Mouse (Mus musculus) heart, postnatal 25 days (tissue): ENCODE results near the gene 2610021A01Rik. TPM values are rescaled to one million over a fixed set of nuclear protein-coding genes. Genes with fewer than 3 reads are reported as not detected.
"Not testable (repeated sequence)": the region's sequence is repeated elsewhere in the genome, so short reads cannot be mapped to it uniquely, and the experiment has no call there.

Experiments used
- DNase-seq: peaks from one replicate; pipeline ENCODE4 v3.0.0; 2022; ENCODE audit warnings: low spot score
- intact Hi-C: fragments of 180-260 bp; cut with DNase I; formaldehyde crosslinking; loops from one replicate; pipeline ENCODE4 v1.15.1; 2025
- total RNA-seq, 2 experiments: library from RNA; stranded (reverse); gene quantifications; 2 replicates each; pipeline ENCODE4 v1.2.3; 2021

2610021A01Rik gene
- total RNA-seq, result 10 to 100 TPM; 10.2 to 10.8 TPM

DNA sequence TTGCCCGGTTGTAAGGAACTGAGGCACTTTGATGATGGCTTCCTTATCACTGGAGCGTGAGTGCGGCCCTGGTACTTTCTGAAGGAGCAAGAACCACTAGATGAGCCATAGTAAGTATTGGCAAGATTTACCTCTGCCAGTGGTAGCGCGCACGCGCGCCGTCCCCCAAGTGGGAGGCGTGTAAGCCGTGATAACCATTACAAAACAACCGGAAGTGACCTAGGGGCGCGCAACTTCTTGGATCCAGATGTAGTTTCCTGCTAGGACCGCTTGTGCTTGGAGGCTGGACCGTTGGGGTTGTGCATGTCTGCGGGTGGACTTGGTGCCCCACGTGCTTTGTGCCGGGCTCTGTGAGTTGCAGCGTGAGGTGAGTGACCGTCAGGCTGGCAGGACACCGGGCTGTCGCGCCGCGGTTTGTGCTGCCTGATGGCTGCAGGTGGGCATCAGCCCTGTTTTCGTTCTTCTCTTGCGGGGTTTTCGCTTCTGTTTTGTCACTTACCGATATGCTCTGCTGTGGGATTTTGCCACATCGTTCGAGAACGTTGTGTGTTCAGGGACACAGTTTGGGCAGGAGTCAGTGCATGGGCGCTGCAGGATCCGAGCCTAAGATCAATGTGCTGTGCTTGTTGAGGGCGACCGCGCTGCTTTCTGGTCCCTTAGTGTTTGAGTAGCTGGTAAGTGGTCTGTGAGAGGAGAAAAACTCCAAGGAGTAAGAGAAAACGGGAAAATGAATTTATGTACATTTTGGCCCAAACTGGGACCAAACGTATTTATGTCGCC, at the start of gene 2610021A01Rik:
TSS of gene 2610021A01Rik (plus strand) at position 197 of the 780 bp plus-strand sequence.
- intact Hi-C loops, result loop anchor here (5.0 to 10.0 kb wide), 3 partner anchors 33 to 906 kb away; partner anchors contain the start of genes Zfp141 and Zfp788
- peak; percentile 85 for DNase-seq

DNA sequence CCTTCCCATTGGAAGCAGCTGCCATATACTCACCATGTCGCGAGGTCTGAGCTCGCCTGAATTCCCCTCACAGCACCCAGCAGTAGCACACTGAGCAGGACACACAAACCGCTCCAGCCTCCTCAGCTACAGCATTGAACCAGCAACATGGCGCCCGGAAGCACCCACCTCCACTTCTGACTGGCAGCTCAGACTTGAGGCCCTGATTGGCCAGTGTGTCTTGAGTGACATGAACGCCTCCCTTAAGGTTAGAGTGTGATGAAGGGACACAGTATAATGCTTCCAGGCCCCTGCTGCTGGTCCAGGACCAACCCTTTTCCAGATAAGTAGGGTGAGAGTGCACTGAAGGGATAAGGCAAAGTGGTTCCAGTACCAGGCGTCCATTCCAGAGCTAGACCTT, 38.3 kb upstream of the 2610021A01Rik start:
- intact Hi-C loops, result no loop called here
- DNase-seq, result no peak

DNA sequence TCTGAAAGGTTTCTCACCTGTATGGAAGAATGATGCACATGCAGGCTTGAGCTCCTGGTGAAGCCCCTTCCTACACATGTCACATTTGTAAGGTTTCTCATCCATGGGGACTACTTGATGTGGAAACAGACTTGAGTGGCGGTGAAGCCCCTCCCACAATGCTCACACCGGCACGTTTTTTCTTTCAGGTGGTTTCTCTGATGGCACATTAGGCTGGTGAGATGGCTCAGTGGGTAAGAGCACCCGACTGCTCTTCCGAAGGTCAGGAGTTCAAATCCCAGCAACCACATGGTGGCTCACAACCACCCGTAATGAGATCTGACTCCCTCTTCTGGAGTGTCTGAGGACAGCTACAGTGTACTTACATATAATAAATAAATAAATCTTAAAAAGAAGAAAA, 25.5 kb upstream of the 2610021A01Rik start, which contains the start of gene Gm6871:
TSS of gene Gm6871 (minus strand) at position 101 of the 400 bp plus-strand sequence.
- intact Hi-C loops, DNase-seq: not testable (repeated sequence)

DNA sequence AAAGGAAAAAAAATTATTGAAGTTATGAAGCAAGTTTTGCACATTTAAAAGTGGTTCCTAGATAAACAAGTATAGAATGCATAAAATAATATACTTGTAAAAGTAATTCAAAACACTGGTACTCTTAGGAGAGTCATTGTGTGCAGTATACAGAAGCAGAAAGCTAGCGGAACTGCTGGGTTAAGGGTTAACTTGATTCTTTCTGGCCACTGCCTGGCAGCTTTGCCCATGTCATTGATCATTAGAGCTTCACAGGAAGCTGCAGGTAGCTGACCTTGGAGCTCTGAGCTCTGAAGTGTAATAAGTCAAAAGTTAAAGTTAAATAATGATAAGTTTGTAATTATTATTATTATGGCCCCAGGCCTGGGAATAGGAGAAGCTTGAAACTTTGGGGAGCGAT, 21.1 kb upstream of the 2610021A01Rik start:
- no peak for DNase-seq
- intact Hi-C loops, result no loop called here

DNA sequence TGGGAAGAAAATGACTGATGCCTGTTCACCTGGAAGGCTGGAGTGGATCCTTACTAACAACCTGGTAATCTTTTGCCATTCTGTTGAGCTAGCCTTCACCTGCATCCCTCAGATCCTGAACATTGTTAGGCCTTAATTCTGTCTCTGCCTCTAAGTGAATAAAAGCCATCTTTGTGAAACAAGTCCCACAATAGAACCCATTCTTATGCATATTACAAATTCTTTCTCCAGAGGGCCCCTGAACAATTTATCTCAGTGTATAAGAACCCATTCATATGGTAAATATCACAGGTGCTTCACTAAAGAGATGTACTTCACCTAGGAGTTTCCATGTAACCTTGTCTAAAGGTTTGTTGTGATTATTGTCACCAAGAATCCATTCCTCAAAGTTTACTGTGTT, 17.0 kb upstream of the 2610021A01Rik start:
- DNase-seq, result no peak
- intact Hi-C loops, result no loop called here

DNA sequence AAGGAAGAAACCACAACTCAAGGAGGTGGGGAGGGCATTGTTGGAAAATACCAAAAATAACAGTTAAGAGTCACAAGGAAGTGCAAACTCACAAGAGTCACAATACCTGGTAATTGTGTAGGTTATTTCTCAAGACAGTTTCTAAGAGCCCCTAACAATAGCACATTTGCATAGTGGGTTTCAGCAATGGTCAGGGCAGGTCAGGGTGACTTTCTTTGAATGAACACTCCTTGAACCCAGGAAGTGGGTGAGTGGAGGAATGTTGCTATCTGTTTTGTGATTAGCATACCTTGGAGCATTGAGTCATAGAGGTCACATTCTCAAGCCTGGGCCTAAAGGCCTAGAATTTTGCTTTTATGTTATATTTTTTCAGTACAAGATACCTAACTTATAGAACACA, 11.2 kb upstream of the 2610021A01Rik start:
- intact Hi-C loops, DNase-seq: not testable (repeated sequence)

DNA sequence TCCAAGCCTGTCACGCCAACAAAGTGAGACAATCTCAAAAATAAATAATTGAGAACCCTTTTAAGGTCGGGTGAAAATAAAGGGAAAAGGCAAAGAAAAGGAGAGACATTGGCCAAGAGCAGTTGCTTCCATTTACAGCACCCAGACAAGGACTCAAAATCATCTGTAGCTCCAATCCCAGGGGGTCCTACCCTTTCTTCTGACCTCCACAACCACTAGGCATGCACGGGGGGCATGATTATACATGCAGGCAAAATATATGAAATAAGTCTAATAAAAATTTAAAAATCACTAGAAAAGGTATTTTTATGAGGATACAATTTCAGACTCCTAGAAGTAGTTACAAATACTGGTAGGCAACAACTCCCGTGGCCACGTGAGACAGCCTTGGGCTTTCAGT, 415 bp upstream of the 2610021A01Rik start:
- no peak for DNase-seq
- intact Hi-C loops, result loop anchor here (5.0 to 10.0 kb wide), 3 partner anchors 34 to 906 kb away; partner anchors contain the start of genes Zfp141 and Zfp788

DNA sequence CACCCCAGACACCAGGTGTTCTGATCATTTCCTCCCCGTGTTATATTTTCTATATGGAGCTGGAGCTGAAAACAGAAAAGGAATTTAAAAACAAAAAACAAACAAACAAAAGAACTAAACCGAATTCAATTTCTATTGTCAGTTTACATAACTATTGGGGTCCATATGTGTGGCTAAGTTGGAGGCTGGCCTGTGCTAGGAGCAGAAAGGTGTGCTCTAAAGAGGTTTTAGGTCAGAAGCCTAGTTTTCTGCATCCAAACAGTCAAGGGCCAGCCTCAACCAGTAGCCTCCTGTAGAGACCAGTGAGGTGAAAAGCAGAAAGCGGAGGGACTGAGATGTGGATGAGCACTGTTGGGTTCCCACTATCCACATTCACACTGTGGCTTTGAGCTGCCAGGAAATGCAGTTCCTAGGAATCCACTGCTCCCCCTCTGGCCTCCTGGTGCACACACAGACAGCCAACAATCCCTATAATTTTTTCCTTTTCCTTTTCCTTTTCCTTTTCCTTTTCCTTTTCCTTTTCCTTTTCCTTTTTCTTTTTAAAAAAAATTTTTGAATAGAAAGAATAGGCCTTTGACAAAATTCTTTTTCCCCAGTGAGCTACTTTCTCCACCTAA, 1.0 kb downstream of the 2610021A01Rik start:
- intact Hi-C loops, result loop anchor here (5.0 to 10.0 kb wide), 3 partner anchors 32 to 905 kb away; partner anchors contain the start of genes Zfp141 and Zfp788
- no peak for DNase-seq

DNA sequence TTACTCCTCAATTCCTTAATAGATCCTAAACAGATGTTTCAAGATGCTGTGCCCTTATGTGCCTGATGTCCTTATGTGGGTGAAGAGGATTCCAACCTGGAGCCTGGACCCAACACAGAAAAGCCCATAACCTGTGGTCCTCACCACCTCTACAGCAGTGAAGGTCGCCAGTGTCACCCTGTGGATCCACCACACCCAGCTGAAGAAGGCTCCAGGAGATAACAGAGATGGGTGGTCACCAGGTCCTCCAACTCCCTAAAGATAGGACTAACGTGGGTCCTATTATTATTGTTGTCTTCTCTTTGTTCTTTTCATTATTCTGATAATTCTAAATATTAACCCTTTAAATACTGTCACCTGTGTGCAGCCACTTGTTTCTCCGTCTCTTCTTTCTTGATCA, 12.6 kb downstream of the 2610021A01Rik start:
- intact Hi-C loops, result no loop called here
- no peak for DNase-seq

DNA sequence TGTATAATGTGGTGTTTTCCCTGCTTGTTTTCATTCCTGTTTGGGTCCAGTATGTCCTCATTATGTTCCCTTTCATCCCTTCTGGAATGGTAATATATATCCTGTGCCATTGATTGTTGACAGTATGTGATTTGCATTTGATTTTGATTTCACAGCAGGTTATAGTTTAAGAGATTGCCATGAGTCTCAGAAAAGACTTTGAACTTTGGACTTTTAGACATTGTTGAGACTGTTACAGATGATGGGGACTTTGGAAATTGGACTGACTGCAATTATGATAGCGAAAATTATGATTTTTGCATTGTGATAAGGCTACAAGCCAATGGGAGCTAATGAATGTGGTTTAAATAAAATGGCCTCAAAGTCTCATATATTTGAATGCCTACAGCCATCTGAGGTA, 17.2 kb downstream of the 2610021A01Rik start:
- DNase-seq, intact Hi-C loops: not testable (repeated sequence)

DNA sequence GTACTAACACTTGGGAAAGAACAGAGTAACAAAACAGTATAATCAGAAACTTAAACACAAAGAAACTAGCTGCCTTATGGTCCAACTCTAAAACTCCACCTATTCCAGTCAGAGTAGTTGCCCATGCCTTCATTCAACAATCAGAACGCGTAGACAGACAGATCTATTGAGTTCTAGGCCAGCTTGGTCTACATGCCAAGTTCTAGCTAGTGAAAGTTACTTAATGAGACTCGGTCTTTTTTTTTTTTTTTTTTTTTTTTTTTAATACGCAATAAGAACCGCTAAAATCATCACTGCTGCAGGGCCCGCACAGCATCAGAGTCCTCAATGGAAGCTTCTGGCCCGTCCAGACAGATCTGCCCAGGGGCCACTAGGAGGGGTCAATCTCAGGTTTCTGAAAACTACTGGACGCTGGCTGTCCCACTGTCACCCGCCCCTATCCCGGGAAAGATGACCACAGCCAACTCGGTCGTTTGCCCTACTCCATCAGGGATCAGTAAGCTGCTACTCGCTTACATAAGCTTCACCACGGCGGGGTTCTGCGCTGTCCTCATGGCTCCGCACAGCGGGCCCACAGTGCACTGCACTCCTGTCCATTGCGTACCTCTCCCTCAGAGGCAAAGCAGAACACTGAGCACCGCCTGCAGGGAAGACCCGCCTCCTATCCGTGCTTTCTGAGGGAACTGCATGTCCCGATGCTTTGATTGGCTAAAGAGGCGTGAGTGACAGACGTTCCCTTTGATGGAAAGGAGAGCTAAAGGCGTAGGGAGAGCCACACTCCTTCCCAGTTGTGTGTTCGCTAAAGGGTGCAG, 33.6 kb downstream of the 2610021A01Rik start, which contains the start of gene Zfp788:
TSS of gene Zfp788 (plus strand) at position 795 of the 812 bp plus-strand sequence.
- DNase-seq, result peak; percentile 93
- intact Hi-C loops, result loop anchor here (2.0 to 10.0 kb wide), 3 partner anchors 35 to 238 kb away; partner anchors contain the start of genes 2610021A01Rik, AI987944, AW146154 and Gm20449

DNA sequence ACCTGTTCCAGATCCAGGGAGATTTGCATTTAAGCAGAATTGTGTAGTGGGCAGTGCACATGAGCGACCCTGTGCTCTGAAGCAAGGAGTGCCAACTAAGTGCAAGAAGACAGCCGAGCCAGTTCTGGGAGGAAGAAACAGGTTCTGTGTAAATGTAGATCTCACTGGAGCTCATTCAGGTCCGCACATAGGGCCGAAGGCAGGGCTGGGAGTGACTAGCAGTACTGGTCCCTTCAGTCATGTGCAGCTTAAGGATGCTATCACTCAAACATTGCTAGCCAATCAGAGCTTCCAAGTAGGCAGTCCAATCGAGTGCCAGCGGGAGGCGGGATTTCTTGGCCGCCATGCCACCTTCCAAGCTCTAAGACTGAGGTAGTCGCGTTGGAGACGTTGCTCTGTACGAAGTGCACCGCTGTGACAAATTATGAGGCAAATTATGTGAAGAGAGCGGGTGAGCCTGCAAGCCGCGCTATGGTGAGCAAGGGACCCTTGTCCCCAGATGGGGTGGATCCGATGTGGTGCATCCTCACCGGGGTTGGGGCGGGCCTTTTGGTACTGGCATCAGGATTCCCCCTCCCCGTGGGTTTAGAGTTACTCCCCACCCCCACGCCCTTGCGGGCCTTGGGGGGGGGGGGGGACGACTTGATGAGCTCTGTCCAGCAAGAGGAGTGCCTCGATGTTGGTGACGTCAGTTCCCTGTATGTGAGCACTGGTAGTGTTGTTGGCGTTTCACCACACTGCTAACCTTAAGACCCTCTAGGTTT, 34.4 kb downstream of the 2610021A01Rik start:
- intact Hi-C loops, result loop anchor here (2.0 to 10.0 kb wide), 3 partner anchors 36 to 239 kb away; partner anchors contain the start of genes 2610021A01Rik, AI987944, AW146154 and Gm20449
- DNase-seq, result peak; percentile 85

DNA sequence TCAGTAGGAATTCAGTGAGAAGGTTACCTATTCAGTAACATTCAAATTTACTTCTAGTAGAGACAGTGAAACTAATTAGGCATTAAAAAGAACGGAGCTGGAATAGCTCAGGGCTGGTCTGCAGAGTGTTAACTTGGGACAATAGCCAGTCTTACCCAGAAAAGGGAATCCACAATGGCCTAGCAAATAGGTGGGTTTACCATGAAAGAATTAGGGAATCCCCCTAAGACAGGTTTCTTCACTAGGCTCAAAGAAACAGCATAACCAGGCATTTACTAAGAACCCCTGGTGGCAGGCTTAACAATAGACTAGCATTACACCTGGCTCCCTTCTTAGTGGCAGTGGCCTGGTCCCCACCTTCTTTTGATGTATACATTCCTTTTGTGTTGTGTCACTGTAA, 75.3 kb downstream of the 2610021A01Rik start:
- intact Hi-C loops, DNase-seq: not testable (repeated sequence)

Other genes starting within 250 kb of the 2610021A01Rik start
- gene AI987944, start 205.9 kb upstream of the 2610021A01Rik start, total RNA-seq, result 10 to 100 TPM in 1 of 2 experiments, 1 to 10 TPM in 1; 7.7 to 11.5 TPM
- under 1 TPM; 0.11 to 0.23 TPM for gene Vmn2r57, start 150.5 kb upstream of the 2610021A01Rik start, total RNA-seq
- gene Gm20449, start 99.8 kb upstream of the 2610021A01Rik start, total RNA-seq, result not detected
- gene AW146154, start 99.3 kb upstream of the 2610021A01Rik start, total RNA-seq, result 1 to 10 TPM; 4.8 to 5.1 TPM
- not detected for gene Gm6871, start 25.6 kb upstream of the 2610021A01Rik start, total RNA-seq
- 1 to 10 TPM; 7.6 to 8.9 TPM for gene Zfp788, start 34.0 kb downstream of the 2610021A01Rik start, total RNA-seq